Mouse (Mus musculus) heart, adult 11 months (tissue): ENCODE data around the gene Foxj1.
"Not testable (repeated sequence)": the region's sequence is repeated elsewhere in the genome, so short reads cannot be mapped to it uniquely, and the experiment has no call there.

Experiments used
- DNase-seq: peaks from one replicate; pipeline ENCODE4 v3.0.0; 2022

Foxj1 gene

GRCm38 (mm10) chr11:116335244-116336036 lies at the start of gene Foxj1:
Gene Foxj1, minus strand, starts transcription at chr11:116335399.
- peak; percentile 99 for DNase-seq

GRCm38 (mm10) chr11:116384171-116384570 lies 49.0 kb upstream of the Foxj1 start:
- DNase-seq: no peak

- not testable (repeated sequence) for DNase-seq
Observed at GRCm38 (mm10) chr11:116383070-116383469, 47.9 kb upstream of the Foxj1 start.

DNA sequence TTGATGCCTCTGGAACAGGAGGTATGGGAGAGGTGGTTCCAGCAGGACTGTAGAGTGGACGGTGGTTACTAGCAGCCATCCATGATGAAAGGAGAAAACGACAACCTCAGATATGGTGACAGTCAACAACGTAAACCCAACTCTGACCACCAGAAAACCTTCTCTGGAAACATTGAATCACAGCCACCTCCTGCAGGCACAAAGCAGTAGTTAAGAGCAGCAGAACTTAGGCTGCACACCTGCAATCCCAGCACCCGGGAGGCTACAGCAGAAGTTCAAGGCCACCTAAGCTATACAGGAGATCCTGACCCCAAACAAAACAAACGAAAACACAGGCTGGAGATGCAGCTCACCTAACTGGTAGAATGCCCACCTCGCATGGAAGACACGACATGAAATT lies 45.6 kb upstream of the Foxj1 start:
- DNase-seq: no peak

- no peak for DNase-seq
Observed at GRCm38 (mm10) chr11:116379530-116379929, 44.3 kb upstream of the Foxj1 start.

- no peak for DNase-seq
Observed at GRCm38 (mm10) chr11:116376945-116377661, 41.9 kb upstream of the Foxj1 start.

DNA sequence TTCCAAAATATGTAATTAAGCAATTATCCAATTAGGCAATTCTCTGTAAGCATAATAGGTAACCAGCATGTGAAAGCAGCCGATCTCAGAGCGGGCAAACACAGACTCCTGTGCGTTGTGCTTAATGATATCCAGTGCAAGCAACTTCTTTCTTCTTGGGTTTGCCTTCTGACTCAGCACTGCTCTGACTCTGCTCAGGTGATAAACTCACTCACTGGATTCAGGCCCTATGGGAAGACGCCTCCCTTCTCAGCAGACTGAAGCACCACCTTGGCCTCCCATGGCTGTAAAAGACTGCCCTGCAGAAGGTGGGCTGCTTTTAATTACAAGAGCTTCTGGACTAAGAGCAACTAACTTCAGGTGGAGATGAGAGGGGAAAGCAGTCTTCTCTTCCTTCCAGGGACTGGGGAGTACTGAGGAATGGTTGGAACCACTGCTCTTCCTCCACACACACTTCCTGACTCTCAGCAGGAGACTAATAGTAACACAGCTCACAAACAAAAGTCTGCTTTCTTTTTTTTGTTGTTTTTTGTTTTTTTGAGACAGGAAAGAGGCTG lies 36.8 kb upstream of the Foxj1 start:
- no peak for DNase-seq

DNA sequence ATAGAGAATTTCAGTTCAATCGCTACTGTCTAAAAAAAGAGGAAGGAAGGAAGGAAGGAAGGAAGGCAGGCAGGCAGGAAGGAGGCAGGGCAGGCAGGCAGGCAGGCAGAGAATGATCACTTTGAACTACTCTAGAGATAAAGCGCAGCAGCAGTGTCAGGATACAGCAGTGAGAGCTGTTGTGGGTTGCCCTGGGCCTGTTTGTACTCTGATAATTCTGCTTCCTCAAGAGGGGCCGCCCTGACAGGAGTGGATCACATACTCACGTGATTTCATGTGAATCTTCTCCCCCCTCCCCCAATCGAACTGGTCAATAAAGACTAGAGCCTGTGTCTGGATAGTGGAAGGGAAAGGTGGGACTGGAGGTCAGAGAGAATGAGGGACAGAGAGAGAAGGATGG lies 34.4 kb upstream of the Foxj1 start:
- DNase-seq: no peak

- no peak for DNase-seq
Observed at GRCm38 (mm10) chr11:116369051-116369450, 33.9 kb upstream of the Foxj1 start.

DNA sequence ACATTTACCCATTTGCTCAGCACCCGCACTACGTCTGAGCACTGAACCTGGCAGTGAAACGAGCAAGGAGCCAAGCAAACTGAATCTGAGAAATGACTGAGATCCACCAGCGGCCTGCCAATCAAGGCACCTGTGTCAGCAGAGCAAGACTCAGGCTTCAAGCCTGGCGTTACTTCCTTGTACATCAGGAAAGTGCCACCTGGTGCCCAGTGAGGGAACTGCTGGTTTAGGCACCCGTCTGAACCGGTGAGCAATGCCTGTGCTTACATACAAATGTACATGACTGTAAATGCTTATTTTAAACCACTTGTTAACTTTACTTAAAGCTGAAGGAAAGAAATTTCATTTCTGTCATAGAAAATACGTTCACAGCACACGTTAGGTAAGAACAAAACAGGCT lies 32.9 kb upstream of the Foxj1 start:
- peak; percentile 95 for DNase-seq

DNA sequence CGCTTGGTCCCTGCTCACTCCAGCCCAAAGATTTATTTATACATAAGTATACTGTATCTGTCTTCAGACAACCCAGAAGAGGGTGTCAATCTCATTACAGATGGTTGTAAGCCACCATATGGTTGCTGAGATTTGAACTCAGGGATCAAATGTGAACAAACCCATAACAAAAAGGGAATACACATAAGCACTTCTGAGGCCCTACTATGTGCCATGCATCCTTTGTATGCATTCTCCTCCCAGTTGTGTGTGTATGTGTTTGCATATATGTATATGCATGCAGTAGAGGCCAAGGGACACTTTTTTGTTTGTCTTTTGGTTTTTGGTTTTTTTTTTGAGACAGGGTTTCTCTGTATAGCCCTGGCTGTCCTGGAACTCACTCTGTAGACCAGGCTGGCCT lies 31.4 kb upstream of the Foxj1 start:
- DNase-seq: no peak

GRCm38 (mm10) chr11:116366124-116366523 lies 30.9 kb upstream of the Foxj1 start:
- DNase-seq: no peak

- DNase-seq: no peak
Observed at GRCm38 (mm10) chr11:116365432-116365831, 30.2 kb upstream of the Foxj1 start.

DNA sequence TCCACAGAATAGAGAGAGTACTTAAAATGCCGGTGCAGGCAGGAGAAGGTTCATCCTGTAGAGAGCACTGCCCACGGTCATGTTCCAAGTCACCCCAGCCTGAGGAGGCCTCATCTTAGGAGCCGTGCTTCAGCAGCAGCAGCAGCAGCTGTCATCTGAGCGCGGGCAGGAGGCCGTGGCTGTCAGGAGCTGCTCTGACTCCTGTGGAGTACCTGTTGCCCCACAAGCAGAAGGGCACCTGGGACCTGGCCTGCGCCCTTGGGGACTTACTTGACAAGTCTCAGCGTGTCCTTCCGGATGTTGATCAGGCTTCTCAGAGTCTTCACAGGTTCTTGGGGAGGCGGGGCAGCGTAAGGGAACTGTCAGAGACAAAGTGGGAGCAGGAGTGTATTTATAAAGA lies 26.8 kb upstream of the Foxj1 start:
- DNase-seq: no peak

DNA sequence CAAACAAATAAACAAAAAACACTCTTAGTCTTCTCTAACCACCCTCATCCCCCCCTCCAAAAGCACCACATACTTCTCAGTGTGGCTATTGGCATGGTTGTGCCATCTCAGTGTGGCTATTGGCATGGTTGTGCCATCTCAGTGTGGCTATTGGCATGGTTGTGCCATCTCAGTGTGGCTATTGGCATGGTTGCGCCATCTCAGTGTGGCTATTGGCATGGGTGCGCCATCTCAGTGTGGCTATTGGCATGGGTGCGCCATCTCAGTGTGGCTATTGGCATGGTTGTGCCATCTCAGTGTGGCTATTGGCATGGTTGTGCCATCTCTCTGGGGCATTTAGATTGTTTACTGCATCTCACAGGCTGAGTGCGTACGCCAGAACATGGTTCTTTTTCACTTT lies 25.7 kb upstream of the Foxj1 start:
- DNase-seq: not testable (repeated sequence)

DNA sequence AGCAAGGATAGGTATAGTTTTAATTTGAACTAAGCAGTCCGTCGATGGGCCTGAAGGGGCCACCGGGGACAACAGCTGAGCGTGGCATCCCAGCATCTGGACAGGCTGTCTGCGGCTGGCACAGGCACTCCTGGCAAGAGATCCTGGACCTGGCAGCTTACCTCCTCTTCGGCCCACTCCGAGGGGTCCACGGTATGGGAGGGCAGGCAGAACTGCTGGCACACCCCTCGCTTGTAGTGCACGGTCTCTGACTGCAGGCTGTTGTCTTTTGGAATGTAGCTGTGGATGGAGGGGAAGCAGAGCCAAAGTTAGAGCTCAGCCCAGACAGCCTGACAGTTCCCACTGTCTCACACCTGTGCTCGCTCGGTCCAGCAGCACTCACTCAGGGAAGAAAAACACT lies 24.5 kb upstream of the Foxj1 start:
- DNase-seq: no peak

- DNase-seq: no peak
Observed at GRCm38 (mm10) chr11:116358926-116359637, 23.9 kb upstream of the Foxj1 start.

DNA sequence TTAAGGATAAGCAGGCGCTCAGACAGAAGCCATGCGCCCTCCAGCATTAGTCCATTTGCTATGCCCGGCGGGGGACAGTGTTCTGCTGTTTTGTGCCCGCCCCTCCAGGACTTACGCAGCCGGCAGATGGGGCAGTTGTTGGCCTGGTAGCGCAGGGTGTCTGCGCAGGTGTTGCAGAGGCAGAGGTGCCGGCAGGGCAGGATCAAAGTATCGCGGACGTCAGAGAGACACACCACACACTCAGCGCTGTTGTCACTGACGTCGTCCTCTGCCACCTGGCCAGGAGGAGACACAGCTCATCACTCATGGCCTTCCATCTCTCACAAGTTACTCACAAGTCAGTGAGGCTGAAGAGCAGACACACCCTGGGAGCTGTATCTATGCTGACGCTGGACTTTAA lies 19.3 kb upstream of the Foxj1 start:
- no peak for DNase-seq

GRCm38 (mm10) chr11:116353535-116353934 lies 18.3 kb upstream of the Foxj1 start:
- DNase-seq: no peak

DNA sequence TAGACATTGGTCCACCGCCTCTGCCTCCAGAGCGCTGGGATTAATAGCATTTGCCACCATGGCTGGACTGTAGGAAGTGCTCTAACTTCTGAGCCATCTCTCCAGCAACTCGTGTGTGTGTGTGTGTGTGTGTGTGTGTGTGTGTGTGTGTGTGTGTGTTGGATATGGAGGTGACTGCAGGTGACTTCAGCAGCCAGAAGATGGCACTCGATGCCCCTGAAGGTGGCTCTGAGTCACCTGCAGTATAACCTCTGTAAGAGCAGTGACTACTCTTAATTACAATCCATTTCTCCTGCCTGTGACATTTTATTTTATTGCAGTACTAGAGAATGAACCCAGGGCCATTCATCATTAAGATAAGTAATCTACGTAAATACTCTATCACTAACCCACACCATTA lies 16.1 kb upstream of the Foxj1 start:
- DNase-seq: no peak

GRCm38 (mm10) chr11:116347955-116348354 lies 12.8 kb upstream of the Foxj1 start:
- DNase-seq: no peak

DNA sequence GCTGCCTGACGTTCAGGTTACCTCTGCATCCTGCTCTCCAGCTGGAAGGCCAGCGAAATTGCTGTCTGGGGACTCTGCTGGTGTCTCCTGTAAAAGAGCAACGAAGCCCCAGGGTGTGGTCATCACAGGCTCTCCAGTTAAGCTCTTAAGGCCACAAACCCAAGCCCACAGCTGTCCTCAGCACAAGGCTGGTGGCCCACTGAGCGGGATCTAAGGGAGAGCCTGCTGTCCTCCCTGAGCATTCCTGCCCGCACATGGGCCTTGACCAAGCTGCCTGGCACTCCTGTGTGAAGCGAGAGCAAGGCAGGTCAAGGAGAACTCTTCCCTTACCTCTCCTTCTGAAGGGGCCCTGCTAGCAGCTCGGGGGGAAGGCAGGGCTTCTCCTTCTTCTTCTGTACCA lies 11.8 kb upstream of the Foxj1 start:
- peak; percentile 86 for DNase-seq

DNA sequence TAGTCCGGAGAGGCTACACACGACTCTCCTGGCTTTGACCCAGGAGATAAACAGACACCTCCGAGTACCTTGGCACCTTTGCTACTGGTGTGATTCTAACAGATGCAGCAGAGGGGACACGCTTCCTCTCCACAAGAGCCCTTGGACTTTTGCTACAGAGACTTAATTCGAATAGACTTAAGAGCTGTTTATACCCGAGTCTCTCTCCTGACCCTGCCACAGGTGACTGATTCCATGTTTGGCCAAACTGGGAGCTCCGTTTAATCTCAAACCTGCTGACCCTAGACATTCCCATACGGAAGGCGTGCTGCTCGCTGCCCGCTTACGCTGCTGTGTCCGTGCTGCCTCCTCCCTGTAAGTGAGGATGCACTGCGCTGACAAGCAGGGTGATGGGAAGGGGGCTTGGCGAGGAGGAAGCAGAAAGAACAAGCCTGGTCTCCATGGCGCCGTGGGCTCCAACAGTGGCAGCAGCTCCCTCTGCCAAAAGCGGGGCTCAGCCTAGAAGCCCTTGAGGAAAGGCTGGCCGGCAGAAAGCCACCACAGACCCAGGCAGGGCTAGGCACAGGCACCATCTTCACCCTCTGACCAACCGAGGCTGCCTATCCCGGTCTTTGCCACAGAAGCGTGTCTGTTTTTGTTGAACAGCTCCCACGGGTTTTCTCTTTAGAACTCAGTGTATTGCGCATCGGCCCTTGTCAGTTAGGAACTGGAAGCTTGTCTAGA lies 7.0 kb upstream of the Foxj1 start:
- DNase-seq: no peak
